Mouse (Mus musculus) liver, adult 2 months (tissue): ENCODE data around the gene Hs3st5. TPM values are rescaled to one million over a fixed set of nuclear protein-coding genes. Genes with fewer than 3 reads are reported as not detected.

Experiments used
- DNase-seq: peaks from one replicate; pipeline ENCODE4 v3.0.0-alpha.2; 2011; ENCODE audit warnings: low read depth, low spot score; ENCODE audit errors: extremely low read depth
- H3K27ac ChIP-seq: fragments of 200-500 bp; replicated peaks from 2 replicates; pipeline ENCODE4 v1.5.1; 2012; ENCODE audit warnings: low read depth, mild to moderate bottlenecking, control low read depth, inconsistent platforms, low read length; ENCODE audit not compliant: insufficient read depth
- H3K27me3 ChIP-seq: fragments of 200-500 bp; 2 replicates; pipeline ENCODE4 v1.6.1; 2012; ENCODE audit warnings: mild to moderate bottlenecking, moderate library complexity, low read length, inconsistent platforms; ENCODE audit not compliant: control insufficient read depth, insufficient read depth
- H3K36me3 ChIP-seq: fragments of 200-500 bp; 2 replicates; pipeline ENCODE4 v1.6.1; 2012; ENCODE audit warnings: low read length, inconsistent platforms; ENCODE audit not compliant: control insufficient read depth, insufficient read depth
- H3K4me1 ChIP-seq: fragments of 200-500 bp; 2 replicates; pipeline ENCODE4 v1.6.1; 2011; ENCODE audit warnings: low read length; ENCODE audit not compliant: control insufficient read depth, insufficient read depth
- H3K4me3 ChIP-seq: fragments of 200-500 bp; 2 replicates; pipeline ENCODE4 v1.5.1; 2011; ENCODE audit warnings: low read depth, mild to moderate bottlenecking, control low read depth, low read length, moderate library complexity; ENCODE audit not compliant: insufficient read depth
- H3K79me2 ChIP-seq: fragments of 200-500 bp; 2 replicates; pipeline ENCODE4 v1.6.1; 2012; ENCODE audit warnings: inconsistent platforms, mild to moderate bottlenecking, low read length, moderate library complexity; ENCODE audit not compliant: control insufficient read depth, insufficient read depth
- H3K9ac ChIP-seq: fragments of 200-500 bp; 2 replicates; pipeline ENCODE4 v1.6.1; 2012; ENCODE audit warnings: low read depth, mild to moderate bottlenecking, control low read depth, inconsistent platforms, low read length
- CTCF ChIP-seq: fragments of 200-500 bp; IDR thresholded peaks from 2 replicates; pipeline ENCODE4 v1.5.1; 2011; ENCODE audit warnings: low read depth, low read length, control low read depth
- POLR2A ChIP-seq: fragments of 200-500 bp; IDR thresholded peaks from 2 replicates; pipeline ENCODE4 v1.6.1; 2011; ENCODE audit warnings: low read length, control low read depth; ENCODE audit not compliant: insufficient read depth; ENCODE audit errors: extremely low read depth
- WGBS: fragments of 180-500 bp; shearing (Covaris S2); methylation state at CpG from one replicate; pipeline ENCODE4 v1.1.7; 2018; 5-methylcytosine and 5-hydroxymethylcytosine counted together
- polyA plus RNA-seq: library from polyadenylated mRNA; depleted of rRNA; stranded (reverse); fragments of >200 nt; gene quantifications from 2 replicates; pipeline ENCODE4 v1.2.3, GENCODE M21; 2012; rRNA removed
- total RNA-seq: library from RNA; depleted of rRNA; stranded (reverse); fragments of >200 nt; gene quantifications from 2 replicates; pipeline ENCODE4 v1.2.3, GENCODE M21; 2014; rRNA removed

Gene Hs3st5
- total RNA-seq = not detected in 2 replicates
- not detected in 2 replicates for polyA plus RNA-seq

DNA sequence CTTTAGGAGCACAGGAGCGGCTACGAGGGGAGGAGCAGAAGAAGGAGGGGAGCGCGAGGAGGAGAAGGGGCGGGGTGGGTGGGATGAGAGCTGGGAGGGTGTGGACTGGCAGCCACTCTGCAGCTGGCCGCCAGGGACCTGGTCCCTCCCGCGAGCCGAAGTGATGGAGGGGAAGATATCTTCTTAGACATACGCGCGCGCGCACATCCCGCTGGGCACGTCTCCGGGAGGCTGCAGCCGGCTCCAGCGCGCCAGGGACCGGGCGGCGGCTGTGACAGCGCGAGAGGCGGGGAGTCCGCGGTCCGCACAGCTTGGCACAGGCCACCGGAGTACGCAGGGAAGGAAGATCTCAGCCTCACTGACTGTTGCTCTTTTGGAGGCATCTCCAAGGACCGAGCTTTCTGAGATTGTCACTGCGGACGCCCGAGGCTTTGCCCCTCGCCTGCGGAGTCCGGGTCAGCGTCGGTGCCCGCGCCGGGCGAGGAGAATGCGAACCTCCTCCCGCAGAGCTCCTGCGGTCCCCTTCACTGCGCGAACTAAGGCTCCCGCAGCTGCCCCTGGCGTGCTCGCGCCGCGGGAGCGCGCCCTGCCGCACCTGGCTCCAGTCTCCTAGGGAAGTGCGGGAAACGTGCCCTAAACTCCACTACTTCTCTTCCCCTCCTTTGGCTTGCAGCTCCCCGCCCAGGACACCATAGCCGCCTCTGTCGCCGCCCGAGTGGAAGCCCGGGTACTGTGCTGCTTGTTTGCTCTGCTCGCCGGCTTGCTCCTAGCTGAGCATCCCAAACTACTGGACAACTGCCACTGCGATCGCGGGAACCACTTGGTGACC, at the start of gene Hs3st5:
TSS of gene Hs3st5 (plus strand) at position 88 of the 829 bp plus-strand sequence.
- no peak within 1 kb of the TSS for H3K9ac ChIP-seq
- 1% methylated on average over 69 of the region's 71 CpGs for WGBS
- no peak for DNase-seq
- H3K36me3 ChIP-seq = no peaks in the 10 kb centered on the region
- no peak within 1 kb of the TSS for H3K4me3 ChIP-seq
- no peak within 1 kb of the TSS for H3K27ac ChIP-seq
- TF ChIP-seq POLR2A (no peak), CTCF (no peak)
- peaks cover 8% of the 10 kb centered on the region; the same call in 1 of the 2 replicates for H3K27me3 ChIP-seq
- H3K4me1 ChIP-seq = no peaks in the 10 kb centered on the region
- no peaks in the 10 kb centered on the region for H3K79me2 ChIP-seq

DNA sequence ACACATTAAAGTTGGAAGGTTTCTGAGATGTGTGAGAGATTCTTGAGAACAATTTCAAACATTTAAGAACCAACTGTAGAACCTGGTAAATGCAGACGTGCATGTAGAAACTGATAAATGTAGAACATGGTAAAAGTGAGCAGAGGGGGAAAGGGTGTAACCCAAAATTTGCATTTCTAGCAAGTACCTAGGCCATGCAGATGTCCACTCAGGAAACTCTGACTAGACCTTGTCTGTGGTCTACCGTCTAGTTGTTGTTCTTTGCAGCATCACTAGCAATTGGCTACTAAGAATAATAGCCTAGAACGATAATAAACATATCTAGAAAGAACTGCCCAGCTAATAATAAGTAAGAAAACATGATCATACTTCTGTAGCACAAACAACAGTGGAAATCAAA, 38.0 kb upstream of the Hs3st5 start:
- H3K9ac ChIP-seq = no peak overlapping the region
- WGBS = 73% methylated on average over 3 of the region's 3 CpGs
- H3K27ac ChIP-seq = no peak overlapping the region
- no peaks in the 10 kb centered on the region for H3K27me3 ChIP-seq
- DNase-seq = no peak
- no peak overlapping the region for H3K4me3 ChIP-seq
- TF ChIP-seq CTCF = no peak
- no peak for TF ChIP-seq POLR2A
- H3K4me1 ChIP-seq = no peaks in the 10 kb centered on the region
- H3K36me3 ChIP-seq = no peaks in the 10 kb centered on the region
- H3K79me2 ChIP-seq = no peaks in the 10 kb centered on the region

DNA sequence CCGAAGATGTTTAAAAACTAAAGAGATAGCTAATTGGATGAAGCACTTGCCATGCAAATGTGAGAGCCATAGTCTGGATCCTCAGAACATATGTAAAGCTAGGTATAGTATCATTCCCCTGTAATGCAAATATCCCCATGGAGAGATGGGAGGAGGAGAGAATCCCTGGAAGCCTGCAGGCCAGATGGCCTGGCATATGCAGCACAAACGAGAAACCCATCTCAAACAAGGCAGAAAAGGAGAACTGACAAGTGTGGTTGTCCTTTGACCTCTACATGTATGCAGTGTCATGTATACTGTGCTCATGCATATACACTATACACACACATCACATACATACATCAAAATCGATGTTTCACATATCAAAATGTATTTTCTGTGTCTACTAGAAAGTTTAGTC, 35.5 kb upstream of the Hs3st5 start:
- 59% methylated on average over 3 of the region's 3 CpGs for WGBS
- Histone ChIP-seq H3K4me3 (no peak overlapping the region), H3K79me2 (no peaks in the 10 kb centered on the region), H3K9ac (no peak overlapping the region), H3K4me1 (no peaks in the 10 kb centered on the region), H3K27ac (no peak overlapping the region), H3K27me3 (no peaks in the 10 kb centered on the region), H3K36me3 (no peaks in the 10 kb centered on the region)
- TF ChIP-seq CTCF (no peak), POLR2A (no peak)
- DNase-seq = no peak

DNA sequence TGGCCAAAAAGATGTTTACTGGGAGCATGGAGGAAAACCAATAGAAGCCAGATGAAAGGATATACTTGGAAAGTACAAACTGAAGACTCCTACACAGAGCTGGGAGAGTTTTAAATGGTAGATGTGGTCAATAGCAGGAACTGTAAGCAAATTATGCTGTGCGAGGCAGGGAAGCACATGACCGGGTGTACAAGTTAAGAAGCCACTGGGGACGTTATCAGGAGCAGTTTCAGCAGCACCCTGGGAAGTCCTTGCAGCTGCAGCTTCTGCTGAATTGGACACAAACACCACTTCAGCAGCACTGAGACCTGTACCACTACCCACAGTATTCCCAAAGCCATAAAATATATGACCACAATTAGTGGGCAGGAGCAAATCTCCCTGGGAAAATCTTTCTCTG, 31.8 kb upstream of the Hs3st5 start:
- DNase-seq = no peak
- 59% methylated on average over 3 of the region's 3 CpGs for WGBS
- Histone ChIP-seq H3K27ac (no peak overlapping the region), H3K79me2 (no peaks in the 10 kb centered on the region), H3K4me1 (no peaks in the 10 kb centered on the region), H3K27me3 (no peaks in the 10 kb centered on the region), H3K4me3 (no peak overlapping the region), H3K36me3 (no peaks in the 10 kb centered on the region), H3K9ac (no peak overlapping the region)
- TF ChIP-seq POLR2A (no peak), CTCF (no peak)

DNA sequence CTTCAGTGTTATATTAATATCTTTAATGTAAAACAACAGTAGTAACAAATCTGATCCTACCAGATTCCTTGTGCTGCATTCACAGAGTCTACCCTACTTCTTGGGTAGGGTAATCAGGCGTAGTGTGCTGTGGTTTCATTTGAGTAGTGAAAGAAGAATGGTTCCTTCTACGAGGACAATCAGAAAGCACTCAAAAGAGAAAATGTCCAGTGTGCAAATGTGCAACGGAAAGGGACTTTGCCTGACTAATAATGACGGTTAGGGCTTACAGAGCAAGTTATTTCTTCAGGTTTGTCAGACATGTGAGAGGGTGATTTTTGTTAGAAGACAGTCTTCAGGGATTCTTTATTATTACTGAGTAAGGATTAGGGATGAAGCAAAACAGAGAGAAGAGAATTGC, 29.1 kb upstream of the Hs3st5 start:
- DNase-seq = no peak
- H3K27me3 ChIP-seq = no peaks in the 10 kb centered on the region
- 77% methylated on average over 4 of the region's 4 CpGs for WGBS
- TF ChIP-seq CTCF (no peak), POLR2A (no peak)
- H3K79me2 ChIP-seq = no peaks in the 10 kb centered on the region
- H3K9ac ChIP-seq = no peak overlapping the region
- no peaks in the 10 kb centered on the region for H3K4me1 ChIP-seq
- H3K27ac ChIP-seq = no peak overlapping the region
- H3K4me3 ChIP-seq = no peak overlapping the region
- no peaks in the 10 kb centered on the region for H3K36me3 ChIP-seq

DNA sequence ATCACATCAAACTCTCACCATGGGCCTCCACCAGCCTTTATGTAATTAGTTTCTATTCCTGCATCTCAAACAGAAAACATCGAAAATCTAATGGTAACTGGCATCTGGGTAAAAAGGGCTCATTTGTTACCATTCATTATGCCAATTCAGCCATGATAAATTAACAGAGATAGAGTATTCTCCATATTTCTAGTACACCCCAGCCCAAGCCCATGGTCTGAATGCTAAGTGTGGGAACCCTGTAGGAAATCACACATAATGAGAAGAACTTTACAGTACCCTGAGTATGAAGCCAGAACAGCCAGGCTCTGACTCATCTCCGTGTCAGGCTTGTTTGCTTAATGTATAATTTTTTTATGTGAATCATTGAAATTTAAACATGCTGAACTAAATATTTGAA, 23.3 kb upstream of the Hs3st5 start:
- TF ChIP-seq POLR2A (no peak), CTCF (no peak)
- no peaks in the 10 kb centered on the region for H3K4me1 ChIP-seq
- no peaks in the 10 kb centered on the region for H3K79me2 ChIP-seq
- no peaks in the 10 kb centered on the region for H3K27me3 ChIP-seq
- H3K27ac ChIP-seq = no peak overlapping the region
- no peaks in the 10 kb centered on the region for H3K36me3 ChIP-seq
- DNase-seq = no peak
- H3K9ac ChIP-seq = no peak overlapping the region
- no peak overlapping the region for H3K4me3 ChIP-seq
- 59% methylated on average over 2 of the region's 2 CpGs for WGBS
